Mouse (Mus musculus) ovary, postnatal 36 days (tissue): ENCODE data around the gene Fam49a.
A peak's percentile ranks its signal among the peaks of the same experiment; 100 is the strongest.
"Not testable (repeated sequence)": the region's sequence is repeated elsewhere in the genome, so short reads cannot be mapped to it uniquely, and the experiment has no call there.

Experiments
- DNase-seq: peaks from one replicate; pipeline ENCODE4 v3.0.0; 2022; ENCODE audit warnings: low spot score, mixed read lengths

The Fam49a gene

GRCm38 (mm10) chr12:12314326-12314725, 52.4 kb downstream of the Fam49a start:
- no peak for DNase-seq

GRCm38 (mm10) chr12:12315011-12315410, 53.1 kb downstream of the Fam49a start:
- no peak for DNase-seq

GRCm38 (mm10) chr12:12316956-12317355, 55.0 kb downstream of the Fam49a start:
- peak; percentile 30 for DNase-seq

GRCm38 (mm10) chr12:12317606-12318005, 55.7 kb downstream of the Fam49a start:
- DNase-seq: no peak

- no peak for DNase-seq
These were observed 56.3 kb downstream of the Fam49a start for GRCm38 (mm10) chr12:12318140-12318734.

- no peak for DNase-seq
These were observed 58.8 kb downstream of the Fam49a start for GRCm38 (mm10) chr12:12320693-12321092.

- DNase-seq: no peak
These were observed 59.2 kb downstream of the Fam49a start for GRCm38 (mm10) chr12:12321111-12321510.

- DNase-seq: no peak
These were observed 61.1 kb downstream of the Fam49a start for GRCm38 (mm10) chr12:12323084-12323483.

- DNase-seq: peak; percentile 85
These were observed 61.8 kb downstream of the Fam49a start for GRCm38 (mm10) chr12:12323616-12324223.

- DNase-seq: not testable (repeated sequence)
These were observed 62.3 kb downstream of the Fam49a start for GRCm38 (mm10) chr12:12324266-12324665.

- DNase-seq: no peak
These were observed 71.8 kb downstream of the Fam49a start for GRCm38 (mm10) chr12:12333526-12334310.

GRCm38 (mm10) chr12:12334486-12334885, 72.5 kb downstream of the Fam49a start:
- DNase-seq: no peak

GRCm38 (mm10) chr12:12335566-12335965, 73.6 kb downstream of the Fam49a start:
- DNase-seq: no peak

- no peak for DNase-seq
These were observed 75.4 kb downstream of the Fam49a start for GRCm38 (mm10) chr12:12337378-12337777.

- no peak for DNase-seq
These were observed 81.4 kb downstream of the Fam49a start for GRCm38 (mm10) chr12:12343320-12343719.

- no peak for DNase-seq
These were observed 86.7 kb downstream of the Fam49a start for GRCm38 (mm10) chr12:12348625-12349024.

- DNase-seq: no peak
These were observed 87.8 kb downstream of the Fam49a start for GRCm38 (mm10) chr12:12349645-12350288.

- DNase-seq: no peak
These were observed 90.0 kb downstream of the Fam49a start for GRCm38 (mm10) chr12:12351816-12352552.

GRCm38 (mm10) chr12:12354115-12354653, 92.2 kb downstream of the Fam49a start:
- DNase-seq: no peak

GRCm38 (mm10) chr12:12356048-12356447, 94.1 kb downstream of the Fam49a start:
- no peak for DNase-seq

- no peak for DNase-seq
These were observed 94.5 kb downstream of the Fam49a start for GRCm38 (mm10) chr12:12356463-12356862.

- DNase-seq: no peak
These were observed 95.0 kb downstream of the Fam49a start for GRCm38 (mm10) chr12:12356946-12357345.
